Mouse (Mus musculus) right cerebral cortex, adult 18-20 months (tissue): ENCODE measurements around the gene Zdhhc1.

Experiments
- DNase-seq: peaks from one replicate; pipeline ENCODE4 v3.0.0; 2022; ENCODE audit warnings: mixed read lengths

The Zdhhc1 gene

DNA sequence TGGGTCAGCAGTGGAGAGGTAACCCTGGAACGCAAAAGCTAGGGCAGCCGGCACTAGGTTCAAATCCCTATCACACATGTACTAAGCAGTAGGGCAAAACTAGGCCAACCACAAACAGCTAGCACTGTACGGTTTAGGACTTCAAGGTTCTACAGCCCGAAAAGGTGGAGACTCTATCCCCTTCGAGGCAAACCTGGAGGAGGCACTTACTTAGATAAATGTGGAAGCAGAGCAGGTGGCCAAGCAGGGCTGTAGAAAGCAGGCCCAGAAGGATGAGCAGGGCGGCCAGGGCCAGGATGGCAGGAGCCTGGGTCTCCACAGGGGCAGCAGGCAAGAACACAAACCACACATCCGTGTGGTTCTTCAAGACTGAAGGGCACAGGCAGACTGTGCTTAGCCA is 20.5 kb downstream of the Zdhhc1 start:
- no peak for DNase-seq

DNA sequence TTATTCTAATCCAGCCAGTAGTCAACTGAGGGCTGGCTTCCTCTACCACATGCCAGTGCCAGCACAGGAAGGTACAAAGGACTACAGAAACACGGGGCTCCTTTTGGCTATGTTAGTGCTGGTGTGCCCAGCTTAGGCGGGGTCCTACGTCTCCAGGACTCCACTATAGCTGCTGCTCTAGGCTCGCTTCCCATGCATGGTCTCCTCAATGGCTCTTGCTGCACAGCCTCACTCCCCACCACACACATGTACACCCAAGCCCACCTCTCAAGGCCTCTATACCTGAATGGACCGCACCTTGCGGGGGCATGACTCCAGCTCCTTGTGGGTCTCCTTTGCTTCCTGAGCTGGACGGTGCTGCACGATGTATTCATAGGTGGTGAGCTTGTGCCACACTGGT is 21.0 kb downstream of the Zdhhc1 start:
- no peak for DNase-seq

DNA sequence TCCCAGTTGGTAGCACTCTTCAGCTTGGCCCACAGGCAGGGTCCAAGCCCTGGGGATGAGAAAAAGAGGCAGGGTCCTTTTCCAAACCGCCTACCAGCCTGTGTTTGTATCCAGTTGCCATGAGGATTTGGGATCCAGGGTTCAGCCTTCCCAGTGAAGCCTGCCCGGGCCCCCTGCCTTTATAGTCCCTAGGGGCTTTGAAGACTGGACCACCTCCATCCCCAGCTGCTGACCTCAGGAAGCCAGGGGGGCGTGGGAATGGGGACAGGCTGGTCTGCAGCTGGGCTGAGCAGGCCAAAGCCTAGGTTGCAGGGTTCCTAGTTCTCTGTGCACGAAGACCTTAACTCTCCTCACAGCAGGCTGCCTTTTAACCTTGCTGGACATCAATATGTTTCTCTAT is 21.4 kb downstream of the Zdhhc1 start:
- DNase-seq, result no peak

DNA sequence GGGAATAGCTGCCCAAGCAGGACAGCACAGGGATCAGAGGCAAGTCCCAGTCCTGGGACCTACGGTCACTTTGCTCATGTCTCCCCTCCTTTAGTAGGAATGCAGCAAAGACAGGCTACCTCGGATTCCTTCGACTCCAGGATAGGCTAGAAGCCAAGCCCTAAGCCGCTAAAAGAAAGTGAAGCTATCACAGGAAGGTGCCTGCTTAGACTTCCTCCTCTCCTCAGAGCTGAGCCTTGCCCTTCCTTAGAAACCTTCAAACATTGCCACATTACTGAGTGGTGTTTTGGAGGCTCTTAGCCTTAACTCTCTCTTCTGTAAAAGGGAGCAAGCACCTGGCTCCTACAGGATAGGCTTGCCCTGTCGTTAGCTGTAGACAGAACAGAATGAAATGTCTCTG is 22.0 kb downstream of the Zdhhc1 start:
- no peak for DNase-seq

DNA sequence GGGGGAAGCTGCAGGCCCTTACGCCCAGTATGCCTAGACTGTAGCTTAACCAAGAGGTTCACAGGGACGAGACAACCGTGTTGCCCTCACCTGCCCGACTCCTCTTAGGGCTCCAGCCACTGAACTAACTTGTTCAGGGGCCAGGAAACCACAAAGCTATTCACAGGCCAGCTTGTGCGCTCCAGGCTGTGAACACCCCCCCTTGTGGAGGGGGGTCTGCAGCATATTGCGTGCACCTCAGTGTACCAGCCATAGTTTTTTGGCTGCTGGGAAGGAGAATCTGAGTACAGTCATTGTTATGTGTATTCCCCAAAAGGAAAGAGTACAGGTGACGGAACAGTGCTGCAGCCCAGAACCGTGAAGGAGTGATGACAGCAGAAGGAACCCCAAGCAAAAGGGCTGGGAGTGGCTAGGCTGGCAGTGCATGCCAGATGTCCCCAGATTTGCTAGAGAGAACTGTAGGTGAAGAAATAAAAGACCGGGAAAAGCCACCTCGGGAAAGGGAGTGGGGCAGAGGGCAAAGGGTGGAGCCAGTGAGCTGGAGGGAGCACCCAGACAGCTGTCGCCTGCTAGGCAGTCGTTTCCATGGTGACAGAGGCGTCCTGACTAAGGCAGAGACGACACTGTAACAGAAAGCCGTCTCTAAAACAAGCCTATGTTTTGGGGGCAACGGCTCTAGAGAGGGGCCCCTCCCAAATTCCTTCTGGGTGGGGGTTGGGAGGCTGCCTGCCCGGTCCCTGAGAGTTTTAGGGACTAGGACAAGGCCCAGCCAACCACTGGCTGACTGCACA is 22.7 kb downstream of the Zdhhc1 start:
- DNase-seq, result no peak

DNA sequence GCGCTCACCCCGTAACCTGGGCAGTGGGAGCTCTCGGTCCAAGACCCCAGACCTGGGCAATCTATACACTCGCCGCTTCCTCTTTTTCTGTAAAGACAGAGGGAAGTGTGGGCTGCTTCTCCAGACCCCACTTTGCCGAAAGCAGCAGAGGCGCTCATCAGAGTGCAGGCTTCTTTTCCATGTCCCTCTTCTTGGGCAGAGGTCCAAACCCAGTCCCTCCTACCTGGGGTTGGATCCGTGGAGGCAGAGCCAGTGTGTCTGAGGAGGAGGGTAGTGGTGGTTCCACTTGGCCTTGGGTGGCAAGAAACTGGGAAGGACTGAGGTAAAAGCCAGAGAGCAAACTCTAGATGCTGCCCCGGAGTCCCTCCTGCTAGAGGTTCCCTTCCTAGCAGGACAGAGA is 23.7 kb downstream of the Zdhhc1 start:
- no peak for DNase-seq

DNA sequence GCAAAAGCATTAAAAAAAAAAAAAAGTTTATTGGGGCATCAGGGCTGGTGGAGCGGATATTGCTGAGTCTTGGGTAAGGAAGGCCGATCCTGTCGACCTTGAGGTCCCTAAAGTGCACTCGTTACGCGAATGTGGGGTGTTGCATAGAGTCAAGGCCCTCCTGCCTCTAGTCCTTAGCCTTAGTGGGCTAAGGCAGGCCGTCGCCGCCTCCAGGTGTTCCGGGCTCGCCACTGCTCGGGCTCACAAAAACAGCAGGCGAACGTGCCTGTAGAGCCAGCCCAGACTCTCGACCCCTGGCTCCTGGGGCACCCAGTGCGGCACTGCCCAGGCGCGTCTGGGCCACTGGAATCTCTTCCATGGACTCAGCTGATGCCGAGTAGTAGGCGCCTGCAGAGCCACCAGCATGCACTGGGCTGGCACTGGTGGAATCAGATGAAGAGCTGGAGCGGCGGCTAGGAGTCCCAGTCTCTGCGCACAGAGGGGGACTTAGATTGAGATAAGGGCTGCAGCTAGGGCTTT is 24.2 kb downstream of the Zdhhc1 start:
- DNase-seq, result no peak

DNA sequence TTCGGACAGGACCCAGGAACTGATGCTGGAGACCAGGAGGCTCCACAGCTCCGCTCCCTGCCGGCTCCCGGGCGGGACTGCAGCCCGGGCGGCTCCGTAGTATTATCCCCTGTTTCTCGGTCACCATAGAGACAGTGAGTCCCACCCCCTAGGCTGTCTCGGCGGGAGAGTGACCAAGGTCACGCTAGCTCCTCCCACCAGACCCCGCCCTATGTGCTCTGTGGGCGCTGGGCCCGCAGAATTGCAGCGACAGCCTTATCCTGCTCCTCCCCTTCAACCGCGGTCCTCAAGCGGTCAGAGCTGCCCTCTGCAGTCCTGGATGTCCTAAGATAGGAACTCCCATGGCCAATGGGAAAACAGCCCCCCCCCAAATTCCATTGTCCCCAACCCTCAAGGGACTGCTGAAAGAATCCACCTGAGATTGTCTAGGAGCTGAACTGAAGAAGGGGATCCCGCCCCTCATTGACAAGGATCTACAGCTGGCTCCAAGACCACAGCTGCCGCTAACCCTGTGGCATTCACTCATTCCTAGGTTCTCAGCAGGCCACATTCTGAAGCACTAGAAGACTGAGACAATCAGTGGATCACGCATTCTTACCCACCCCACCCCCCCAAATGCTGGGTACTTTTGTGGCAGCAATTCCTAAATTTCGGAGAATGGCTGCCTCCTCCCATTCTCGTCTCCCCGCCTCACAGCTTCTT is 25.2 kb downstream of the Zdhhc1 start, which contains the start of gene Tppp3:
Gene Tppp3 (minus strand): TSS at position 213 of the 702 bp plus-strand sequence.
- DNase-seq, result peak; percentile 88

DNA sequence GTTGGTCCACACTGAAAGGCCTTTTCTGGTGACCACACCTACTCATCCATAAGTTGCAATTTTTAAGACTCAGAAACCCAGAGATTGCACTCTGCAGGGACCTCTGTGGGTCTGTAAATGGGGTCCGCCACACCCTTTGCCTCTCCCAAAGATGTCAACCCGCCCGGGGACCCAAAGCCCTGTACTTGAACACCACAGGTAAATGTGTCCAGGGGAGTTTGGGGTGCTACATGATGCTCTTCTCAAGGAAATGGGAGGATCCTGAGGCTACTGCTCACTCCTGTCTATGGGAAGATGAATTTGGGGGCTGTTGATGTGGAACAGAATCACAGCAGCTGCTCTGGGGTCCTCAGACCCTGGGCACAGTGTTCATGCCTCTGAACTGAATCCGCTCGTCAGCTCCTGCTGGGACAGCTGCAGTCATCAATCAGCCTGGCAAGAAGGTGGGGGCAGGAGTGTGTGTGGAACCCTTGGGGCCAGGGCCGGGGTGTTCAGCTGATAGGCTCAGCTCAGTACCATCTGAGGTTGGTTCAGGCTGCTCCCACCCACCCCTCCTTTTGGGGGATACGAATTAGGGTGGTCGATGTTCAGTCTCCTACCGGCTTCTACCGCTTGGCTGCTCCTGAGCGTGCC is 25.9 kb downstream of the Zdhhc1 start:
- no peak for DNase-seq

DNA sequence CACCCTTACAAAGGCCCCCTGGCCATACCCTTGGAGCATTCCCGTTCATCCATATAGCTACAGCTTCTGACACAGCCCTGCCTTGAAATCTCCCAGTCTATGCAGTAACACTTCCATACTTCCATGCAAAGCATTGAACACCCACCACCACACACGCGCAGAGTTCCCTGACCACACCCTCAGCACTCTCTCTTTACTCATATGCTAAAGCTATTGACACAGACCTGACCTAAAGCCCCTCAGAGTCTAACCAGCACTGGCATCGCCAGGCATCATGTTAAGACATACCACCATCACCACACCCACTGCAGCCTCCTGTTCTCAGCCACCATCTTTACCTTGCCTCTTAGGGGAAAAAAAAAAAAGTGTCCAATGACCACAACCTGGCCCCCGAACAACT is 26.4 kb downstream of the Zdhhc1 start:
- DNase-seq, result no peak

DNA sequence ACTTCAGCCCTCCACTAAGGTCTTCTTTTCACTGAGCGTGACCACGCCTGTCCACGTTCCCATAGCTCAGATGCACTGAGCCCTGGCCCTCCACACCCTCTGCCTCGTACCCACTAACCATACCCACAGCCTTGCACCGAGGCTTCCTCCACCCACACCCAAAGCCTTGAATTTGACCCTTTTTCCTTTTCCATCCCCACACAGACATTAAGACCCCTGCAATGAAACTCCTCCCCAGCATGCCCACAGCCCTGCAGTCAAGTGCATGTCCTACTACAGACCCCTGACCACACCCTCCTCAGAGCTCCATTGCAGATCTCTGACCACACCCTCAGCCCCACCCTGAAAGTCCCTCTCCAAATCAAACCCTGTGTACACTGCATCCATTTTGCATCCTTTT is 26.9 kb downstream of the Zdhhc1 start:
- no peak for DNase-seq

DNA sequence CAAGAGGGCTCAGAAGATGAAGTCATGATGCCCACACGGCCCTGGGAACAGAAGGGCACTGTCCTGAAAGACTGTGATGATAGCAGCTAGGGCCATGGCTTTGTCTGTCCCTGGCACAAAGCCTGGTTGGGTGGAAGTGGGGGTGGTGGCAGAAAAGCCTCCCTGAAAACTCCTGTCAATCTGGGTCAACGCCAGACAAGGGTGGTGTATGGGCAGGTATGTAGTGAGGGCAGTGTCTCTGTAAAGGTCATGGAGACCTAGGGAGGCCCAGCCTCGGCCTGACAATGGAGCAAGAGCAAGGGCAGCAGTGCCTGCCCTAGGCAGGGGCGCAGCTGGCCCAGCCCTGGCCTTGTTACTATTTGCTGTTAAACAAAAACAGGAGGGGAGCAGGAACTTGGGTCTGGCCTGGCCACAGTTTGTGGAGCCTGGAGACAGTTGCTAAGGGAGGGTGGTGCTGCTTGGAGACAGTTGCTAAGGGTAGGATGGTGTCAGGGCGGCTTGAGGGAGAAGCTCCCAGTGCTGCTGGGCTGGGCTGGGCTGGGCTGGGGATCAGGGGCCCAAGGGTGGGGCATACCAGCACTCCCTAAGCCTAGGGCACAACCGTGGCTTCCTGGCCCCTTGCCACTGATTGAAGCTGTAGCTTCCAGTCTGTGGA is 27.5 kb downstream of the Zdhhc1 start:
- DNase-seq, result peak; percentile 68

DNA sequence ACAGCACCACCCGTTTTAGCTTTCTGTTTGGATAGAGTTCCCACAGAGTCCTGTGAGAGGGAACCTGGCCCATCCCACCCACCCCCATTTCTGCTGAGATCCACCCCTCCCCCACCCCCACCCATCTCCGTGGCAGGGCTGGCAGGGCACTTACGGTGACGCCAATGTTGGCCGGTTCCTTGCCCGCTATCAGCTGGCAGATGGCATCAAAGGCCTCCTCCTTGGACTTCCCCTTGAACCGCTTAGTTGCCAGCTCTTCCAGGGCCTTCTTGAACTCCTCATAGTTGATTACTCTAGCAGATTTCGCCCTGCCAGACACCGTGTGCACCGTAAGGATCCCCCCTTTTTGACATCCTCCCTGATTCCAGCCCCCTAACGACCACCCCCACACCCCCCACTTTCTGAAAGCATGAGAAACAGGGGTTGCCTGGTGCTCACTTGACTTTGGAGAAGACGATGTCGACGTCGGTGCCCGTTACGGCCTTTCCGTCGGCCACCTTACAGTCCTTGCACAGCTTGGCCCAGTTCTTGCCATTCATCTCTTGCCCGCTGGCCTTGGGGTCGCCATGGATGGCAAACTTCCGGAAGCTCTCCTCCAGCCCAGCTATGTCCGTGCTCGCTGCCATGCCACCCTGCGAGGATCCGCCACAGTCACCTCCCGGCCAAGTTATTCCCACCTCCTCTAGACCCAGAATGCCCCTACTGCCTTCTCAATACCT is 28.5 kb downstream of the Zdhhc1 start:
- DNase-seq, result no peak

DNA sequence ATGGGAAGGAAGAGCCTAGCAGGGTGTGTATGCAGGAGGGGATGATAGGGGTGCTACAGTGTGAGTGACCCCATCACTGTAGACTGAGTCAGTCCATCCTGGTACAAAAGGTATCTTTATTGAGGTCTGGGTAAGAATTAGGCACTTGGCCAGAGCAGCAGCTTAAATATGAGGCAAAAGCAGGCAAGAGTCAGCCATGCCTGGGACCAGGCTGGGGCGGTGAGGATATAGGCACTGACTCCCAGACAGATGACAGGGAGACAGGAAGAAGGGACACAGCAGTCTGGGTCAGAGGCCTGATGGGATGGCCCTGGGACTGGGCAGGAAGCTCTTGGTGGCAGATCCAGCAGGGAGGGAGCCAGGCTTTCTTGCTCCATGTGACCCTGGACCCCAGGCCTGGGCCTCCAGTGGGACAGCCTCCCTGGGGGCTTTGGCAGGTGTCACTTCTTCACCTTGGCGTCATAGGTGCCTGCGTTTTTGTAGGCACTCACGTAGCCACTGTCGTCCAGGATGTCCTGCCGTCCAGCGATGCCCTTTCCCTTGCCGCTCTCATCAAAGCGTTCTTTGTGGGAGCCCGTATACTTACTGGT is 29.2 kb downstream of the Zdhhc1 start:
- no peak for DNase-seq

DNA sequence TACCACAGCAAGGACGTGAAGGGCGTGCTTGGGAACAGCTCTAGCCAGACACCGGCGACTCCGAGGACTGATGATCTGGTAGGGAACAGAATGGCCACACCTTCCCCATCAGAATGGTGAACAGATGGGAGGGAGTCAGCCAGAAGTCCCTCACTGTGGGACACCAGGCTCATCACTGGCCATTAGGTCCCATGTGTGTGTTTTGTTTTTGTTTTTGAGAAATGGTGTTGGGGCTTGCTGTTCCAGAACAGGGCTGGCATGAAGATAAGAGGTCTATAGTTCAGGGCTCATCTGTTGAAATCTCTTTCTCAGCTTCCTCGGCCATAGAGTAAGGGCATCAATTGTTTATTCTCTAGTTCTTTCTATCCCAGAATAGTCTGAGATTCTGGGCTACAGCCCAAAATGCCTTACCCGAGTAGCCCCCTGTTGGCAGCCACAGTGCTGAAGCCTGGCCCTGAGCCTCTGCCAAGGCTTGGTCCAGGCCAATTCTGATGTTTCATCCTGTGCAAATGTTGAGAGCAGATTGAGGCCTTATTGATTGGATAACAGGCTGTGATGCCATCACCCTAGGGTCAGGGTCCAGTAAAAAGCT is 29.9 kb downstream of the Zdhhc1 start:
- DNase-seq, result peak; percentile 78

DNA sequence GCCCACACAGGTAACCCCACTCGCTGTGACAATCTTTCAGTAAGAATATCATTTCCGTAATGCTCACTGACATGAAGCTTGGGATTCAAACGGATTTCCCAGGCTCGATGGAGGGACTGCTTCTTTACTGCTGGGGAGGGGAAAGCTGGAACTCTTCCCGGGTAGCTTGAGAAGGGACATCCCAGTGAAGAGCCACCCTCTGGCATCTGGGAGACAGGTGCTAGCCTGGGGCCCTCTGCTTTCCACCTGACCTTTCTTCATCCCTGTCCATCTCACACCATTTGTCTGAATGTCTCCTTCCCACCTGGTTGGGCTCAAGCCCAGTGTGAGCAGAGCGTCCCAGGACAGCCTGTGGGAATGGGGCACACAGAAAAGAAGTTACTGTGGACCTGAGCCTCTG is 30.5 kb downstream of the Zdhhc1 start:
- DNase-seq, result no peak

DNA sequence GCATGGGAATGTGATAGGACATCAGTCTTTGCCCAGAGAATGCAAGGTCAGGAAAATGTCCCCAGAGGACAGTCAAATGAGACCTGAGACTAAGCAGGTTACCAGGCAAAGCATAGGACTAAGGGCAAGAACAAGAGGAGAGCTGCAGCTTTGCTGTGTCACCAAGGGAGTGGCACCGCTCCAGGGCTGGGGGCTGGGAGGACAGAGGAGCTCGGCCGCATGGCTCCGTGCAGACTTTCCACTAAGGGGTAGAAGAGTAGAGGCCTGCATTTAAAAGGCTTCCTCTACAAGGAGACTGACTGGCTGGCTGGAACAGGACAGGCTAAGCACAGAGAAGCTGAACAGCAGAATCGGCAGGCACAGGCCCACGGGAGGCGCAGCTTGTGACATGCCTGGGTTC is 32.1 kb downstream of the Zdhhc1 start:
- no peak for DNase-seq

DNA sequence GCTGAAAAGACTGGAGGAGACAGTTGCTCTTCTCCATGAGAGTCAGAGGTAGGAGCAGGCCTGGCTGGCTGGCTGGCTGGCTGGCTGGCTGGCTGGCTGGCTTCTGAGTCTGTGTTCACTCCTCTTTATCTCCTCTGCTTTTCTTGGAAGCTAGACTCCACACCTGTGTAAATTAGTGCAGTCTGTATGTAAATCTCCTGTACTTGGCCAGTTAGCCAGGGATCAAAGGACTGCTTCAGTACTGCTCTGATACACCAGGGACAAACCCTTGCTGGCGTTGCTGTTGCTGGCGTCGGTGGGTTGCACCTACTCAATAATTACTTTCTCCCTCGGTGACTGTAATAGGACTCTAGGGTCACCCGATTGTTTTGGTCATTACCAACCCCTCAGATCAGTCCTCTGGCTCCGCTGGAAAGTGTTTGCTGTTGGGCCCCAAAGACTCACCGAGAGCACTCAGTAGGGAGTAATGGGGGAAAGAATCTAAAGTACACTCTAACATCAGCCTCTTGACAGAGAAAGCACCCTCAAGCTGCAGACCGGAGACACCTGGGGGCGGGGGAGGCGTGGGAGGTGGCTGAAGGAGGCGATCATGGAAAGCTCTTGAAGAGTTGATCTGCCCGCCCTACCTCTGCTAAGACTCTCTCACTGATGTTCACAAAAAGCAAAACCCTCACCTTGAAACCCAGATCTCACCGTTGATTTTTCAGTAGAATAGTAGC is 35.5 kb downstream of the Zdhhc1 start:
- DNase-seq, result no peak

DNA sequence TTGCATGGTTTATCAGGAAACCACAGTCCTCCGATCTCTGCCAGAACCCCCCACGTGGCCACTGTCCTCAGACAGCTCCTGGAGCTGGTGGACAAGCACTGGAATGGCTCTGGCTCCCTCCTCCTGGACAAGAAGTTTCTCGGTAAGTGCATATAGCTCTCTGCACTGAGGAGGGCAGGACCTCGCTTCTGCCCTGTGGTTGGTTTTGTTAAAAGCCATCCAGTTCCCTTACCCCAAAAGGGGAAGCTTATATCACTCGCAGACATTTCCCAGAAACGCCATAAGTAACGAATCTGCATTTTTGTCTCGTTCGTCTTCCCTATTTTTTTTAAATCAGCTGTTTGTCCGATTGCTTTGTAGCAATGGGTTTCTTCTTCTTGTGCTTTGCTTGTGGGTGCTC is 41.5 kb downstream of the Zdhhc1 start:
- no peak for DNase-seq

DNA sequence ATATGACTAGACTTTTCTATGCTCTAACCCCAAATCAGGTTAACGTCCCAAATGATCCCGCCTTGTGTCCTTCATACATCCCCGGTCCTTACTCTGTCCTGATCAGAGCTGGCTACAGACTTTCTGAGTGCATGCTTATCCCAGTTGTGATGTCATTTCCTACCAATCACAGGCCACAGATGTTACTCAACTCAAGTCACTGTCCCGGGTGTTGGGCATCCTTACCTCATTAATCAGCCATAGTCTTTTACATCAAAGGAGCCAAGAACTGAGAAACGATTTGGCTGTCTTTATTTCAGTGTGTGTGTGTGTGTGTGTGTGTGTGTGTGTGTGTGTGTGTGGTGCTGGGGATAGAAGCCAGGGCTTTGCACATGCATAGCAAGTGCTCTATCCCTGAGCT is 42.6 kb downstream of the Zdhhc1 start:
- DNase-seq, result no peak

DNA sequence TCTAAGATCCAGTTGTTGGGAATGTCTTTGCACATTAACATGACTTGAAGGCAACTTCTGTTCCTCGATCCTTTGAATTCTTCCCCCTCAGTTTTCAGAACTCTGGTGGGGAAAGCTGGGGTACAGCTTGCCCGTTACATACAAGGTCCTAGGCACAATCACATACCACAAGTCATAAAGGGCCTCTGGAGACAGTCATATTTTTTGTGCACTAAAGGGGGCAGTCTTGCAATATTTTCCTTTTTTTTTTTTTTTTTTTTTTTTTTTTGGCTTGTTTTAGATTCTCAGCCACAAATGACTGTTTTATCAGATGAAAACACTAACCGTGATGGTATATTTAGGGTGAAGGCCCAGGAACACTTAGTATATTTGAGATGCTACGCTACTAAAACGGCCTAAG is 43.4 kb downstream of the Zdhhc1 start:
- DNase-seq, result no peak
